Mouse (Mus musculus): ENCODE measurements around the gene Rbm17.

Rbm17 gene

GRCm38 (mm10) chr2:11558654-11559053 lies 45.3 kb downstream of the Rbm17 start:
- no peak for TF ChIP-seq GATA4 (IDR thresholded peaks at IDR 0.05; ENCODE audit: insufficient replicate concordance, low read length)

GRCm38 (mm10) chr2:11557244-11557643 lies 46.7 kb downstream of the Rbm17 start:
- TF ChIP-seq GATA4 (IDR thresholded peaks at IDR 0.05; ENCODE audit: insufficient replicate concordance, low read length) = no peak

- no peak for TF ChIP-seq GATA4 (IDR thresholded peaks at IDR 0.05; ENCODE audit: insufficient replicate concordance, low read length)
These were observed 48.6 kb downstream of the Rbm17 start for GRCm38 (mm10) chr2:11555316-11555715.

GRCm38 (mm10) chr2:11553471-11554400 lies 50.2 kb downstream of the Rbm17 start, which contains the start of gene Pfkfb3:
Gene Pfkfb3 (minus strand): TSS chr2:11554077.
- TF ChIP-seq GATA4 (IDR thresholded peaks at IDR 0.05; ENCODE audit: insufficient replicate concordance, low read length) = peak; percentile 3; the same call in 1 of the 2 replicates

- TF ChIP-seq GATA4 (IDR thresholded peaks at IDR 0.05; ENCODE audit: insufficient replicate concordance, low read length) = no peak
These were observed 50.9 kb downstream of the Rbm17 start for GRCm38 (mm10) chr2:11552966-11553451.

- TF ChIP-seq GATA4 (IDR thresholded peaks at IDR 0.05; ENCODE audit: insufficient replicate concordance, low read length) = no peak
These were observed 51.6 kb downstream of the Rbm17 start for GRCm38 (mm10) chr2:11552297-11552821.

GRCm38 (mm10) chr2:11551726-11552125 lies 52.2 kb downstream of the Rbm17 start:
- TF ChIP-seq GATA4 (IDR thresholded peaks at IDR 0.05; ENCODE audit: insufficient replicate concordance, low read length) = no peak

- TF ChIP-seq GATA4 (IDR thresholded peaks at IDR 0.05; ENCODE audit: insufficient replicate concordance, low read length) = no peak
These were observed 55.4 kb downstream of the Rbm17 start for GRCm38 (mm10) chr2:11548508-11548907.

GRCm38 (mm10) chr2:11547609-11548008 lies 56.3 kb downstream of the Rbm17 start:
- no peak for TF ChIP-seq GATA4 (IDR thresholded peaks at IDR 0.05; ENCODE audit: insufficient replicate concordance, low read length)

- TF ChIP-seq GATA4 (IDR thresholded peaks at IDR 0.05; ENCODE audit: insufficient replicate concordance, low read length) = no peak
These were observed 57.9 kb downstream of the Rbm17 start for GRCm38 (mm10) chr2:11546091-11546490.

GRCm38 (mm10) chr2:11545380-11545779 lies 58.6 kb downstream of the Rbm17 start:
- no peak for TF ChIP-seq GATA4 (IDR thresholded peaks at IDR 0.05; ENCODE audit: insufficient replicate concordance, low read length)

GRCm38 (mm10) chr2:11544342-11544741 lies 59.6 kb downstream of the Rbm17 start:
- TF ChIP-seq GATA4 (IDR thresholded peaks at IDR 0.05; ENCODE audit: insufficient replicate concordance, low read length) = peak; percentile 94; the same call in 1 of the 2 replicates

- TF ChIP-seq GATA4 (IDR thresholded peaks at IDR 0.05; ENCODE audit: insufficient replicate concordance, low read length) = no peak
These were observed 60.8 kb downstream of the Rbm17 start for GRCm38 (mm10) chr2:11543158-11543557.

GRCm38 (mm10) chr2:11542640-11543039 lies 61.3 kb downstream of the Rbm17 start:
- no peak for TF ChIP-seq GATA4 (IDR thresholded peaks at IDR 0.05; ENCODE audit: insufficient replicate concordance, low read length)

- no peak for TF ChIP-seq GATA4 (IDR thresholded peaks at IDR 0.05; ENCODE audit: insufficient replicate concordance, low read length)
These were observed 61.8 kb downstream of the Rbm17 start for GRCm38 (mm10) chr2:11542121-11542520.

- TF ChIP-seq GATA4 (IDR thresholded peaks at IDR 0.05; ENCODE audit: insufficient replicate concordance, low read length) = no peak
These were observed 68.0 kb downstream of the Rbm17 start for GRCm38 (mm10) chr2:11535966-11536365.

Measured in liver, adult (tissue).